Mouse (Mus musculus) kidney, adult 2 months (tissue): Measurements from ENCODE around the gene Mcu.

Experiments used
- CTCF ChIP-seq: fragments of 200-500 bp; conservative IDR thresholded peaks from 2 replicates; pipeline ENCODE4 v1.5.1; 2011; ENCODE audit warnings: low read depth, mild to moderate bottlenecking, control low read depth, low read length, moderate library complexity, mixed read lengths; ENCODE audit not compliant: insufficient read depth, insufficient read length
- POLR2A ChIP-seq: fragments of 200-500 bp; IDR thresholded peaks from one replicate; pipeline ENCODE4 v1.6.1; 2011; ENCODE audit warnings: low read depth, low read length, control low read depth

DNA sequence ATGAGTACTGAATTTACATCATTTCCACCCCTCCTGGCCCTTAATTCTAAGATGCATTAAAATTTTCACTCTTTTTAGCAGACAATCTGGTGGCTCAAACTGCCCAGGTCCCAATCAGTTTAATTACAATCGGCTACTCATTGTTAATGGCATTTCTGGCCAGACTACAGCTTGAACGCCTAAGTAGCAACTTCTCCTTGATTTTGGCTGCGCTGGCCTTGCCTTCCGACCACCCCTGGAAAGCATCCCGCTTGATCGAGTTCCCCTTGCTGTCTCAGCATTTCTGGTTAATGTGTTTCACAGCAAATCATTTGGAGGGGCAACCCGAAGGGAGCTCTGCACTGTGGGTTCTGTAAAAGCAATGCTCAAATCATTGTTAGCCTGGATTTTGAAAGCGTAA is 14.4 kb downstream of the Mcu start:
- TF ChIP-seq POLR2A (no peak), CTCF (no peak)
